Mouse (Mus musculus) cerebellum, adult 2 months (tissue): ENCODE results near the gene Psmd5. TPM values are rescaled to one million over a fixed set of nuclear protein-coding genes. Genes with fewer than 3 reads are reported as not detected.
A peak's percentile ranks its signal among the peaks of the same experiment; 100 is the strongest.

ENCODE experiments used
- DNase-seq, 2 experiments: peaks; one replicate each; pipeline ENCODE4 v3.0.0; 2021
- H3K27ac ChIP-seq: fragments of 200-500 bp; 2 replicates; pipeline ENCODE4 v1.5.1; 2012; ENCODE audit warnings: low read length, control low read depth, inconsistent platforms; ENCODE audit not compliant: insufficient read depth
- H3K27me3 ChIP-seq: fragments of 200-500 bp; 2 replicates; pipeline ENCODE4 v1.6.1; 2012; ENCODE audit warnings: inconsistent platforms, mild to moderate bottlenecking, low read length, moderate library complexity; ENCODE audit not compliant: control insufficient read depth, insufficient read depth
- H3K4me1 ChIP-seq: fragments of 200-500 bp; 2 replicates; pipeline ENCODE4 v1.6.1; 2011; ENCODE audit warnings: low read length; ENCODE audit not compliant: control insufficient read depth, insufficient read depth
- H3K4me3 ChIP-seq: fragments of 200-500 bp; replicated peaks from 2 replicates; pipeline ENCODE3; 2011; ENCODE audit warnings: mild to moderate bottlenecking, low read depth, low read length, control low read depth; ENCODE audit not compliant: insufficient read depth
- CTCF ChIP-seq: fragments of 200-500 bp; IDR thresholded peaks from 2 replicates; pipeline ENCODE4 v1.5.1; 2011; ENCODE audit warnings: low read depth, mild to moderate bottlenecking, control low read depth, low read length, moderate library complexity, borderline replicate concordance; ENCODE audit not compliant: insufficient read depth
- POLR2A ChIP-seq: fragments of 200-500 bp; IDR thresholded peaks from 2 replicates; pipeline ENCODE4 v1.6.1; 2011; ENCODE audit warnings: low read length, control low read depth, borderline replicate concordance; ENCODE audit not compliant: insufficient read depth
- WGBS: fragments of 180-500 bp; shearing (Covaris S2); methylation state at CpG from one replicate; pipeline ENCODE4 v1.1.7; 2018; 5-methylcytosine and 5-hydroxymethylcytosine counted together
- polyA plus RNA-seq: library from polyadenylated mRNA; depleted of rRNA; stranded (reverse); fragments of >200 nt; gene quantifications from 2 replicates; pipeline ENCODE4 v1.2.3, GENCODE M21; 2012

Psmd5 gene
- polyA plus RNA-seq, 1 experiment: 52.9 TPM

DNA sequence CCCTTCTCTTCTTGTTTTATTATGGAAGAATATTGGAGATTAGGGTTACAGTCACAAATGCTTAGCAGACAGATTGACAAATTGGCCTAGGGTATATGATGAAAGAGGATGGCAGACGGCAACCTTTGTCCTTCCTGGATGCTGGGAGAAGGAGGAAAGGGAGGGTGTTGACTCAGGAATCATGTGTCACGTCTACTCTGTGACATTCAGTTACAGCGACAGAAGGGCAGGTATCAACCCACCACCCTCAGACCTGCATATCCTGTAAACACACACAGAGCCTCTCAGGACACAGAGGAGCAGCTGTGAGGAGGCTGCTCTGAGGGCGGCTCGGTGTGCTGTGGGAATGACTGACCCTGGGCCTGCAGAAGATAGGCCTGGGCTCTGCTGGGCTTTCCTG is 8.4 kb upstream of the Psmd5 start:
- H3K4me1 ChIP-seq: no peaks in the 10 kb centered on the region
- 71% methylated on average over 5 of the region's 5 CpGs for whole genome bisulfite sequencing
- TF ChIP-seq POLR2A (no peak), CTCF (no peak)
- no peak overlapping the region for H3K4me3 ChIP-seq
- H3K27ac ChIP-seq: no peak overlapping the region
- no peak for DNase-seq
- no peaks in the 10 kb centered on the region; the same call in 1 of the 2 replicates for H3K27me3 ChIP-seq

- Histone ChIP-seq H3K4me3 (no peak overlapping the region), H3K27ac (no peak overlapping the region), H3K27me3 (no peaks in the 10 kb centered on the region; the same call in 1 of the 2 replicates), H3K4me1 (no peaks in the 10 kb centered on the region)
- DNase-seq: no peak
- 94% methylated on average over 2 of the region's 2 CpGs for WGBS
- no peak for TF ChIP-seq CTCF
- no peak for TF ChIP-seq POLR2A
These were observed 8.0 kb upstream of the Psmd5 start for GRCm38 (mm10) chr2:34882757-34883156.

DNA sequence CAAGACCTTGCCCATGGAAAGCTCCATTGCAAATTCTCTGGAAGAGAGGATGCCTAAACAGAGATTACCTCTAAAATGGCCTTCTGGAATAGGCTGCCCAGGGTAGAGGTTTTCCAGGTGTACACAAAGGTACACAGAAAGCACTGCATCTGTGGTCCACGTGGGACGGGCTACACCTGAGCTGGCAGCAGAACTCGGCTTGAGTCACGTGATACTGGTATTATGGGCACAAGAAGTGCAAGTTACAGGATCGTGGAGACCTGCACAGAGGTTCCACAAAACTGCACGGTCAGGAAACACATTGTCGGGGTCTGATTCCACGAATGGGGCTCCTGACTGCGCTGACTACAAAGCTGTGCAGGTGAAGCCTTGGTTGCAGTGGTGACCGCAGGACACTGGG is 5.3 kb upstream of the Psmd5 start:
- Histone ChIP-seq H3K27ac (no peak overlapping the region), H3K27me3 (no peaks in the 10 kb centered on the region; the same call in 1 of the 2 replicates), H3K4me1 (no peaks in the 10 kb centered on the region), H3K4me3 (no peak overlapping the region)
- WGBS: 89% methylated on average over 10 of the region's 10 CpGs
- TF ChIP-seq CTCF (no peak), POLR2A (no peak)
- no peak for DNase-seq

DNA sequence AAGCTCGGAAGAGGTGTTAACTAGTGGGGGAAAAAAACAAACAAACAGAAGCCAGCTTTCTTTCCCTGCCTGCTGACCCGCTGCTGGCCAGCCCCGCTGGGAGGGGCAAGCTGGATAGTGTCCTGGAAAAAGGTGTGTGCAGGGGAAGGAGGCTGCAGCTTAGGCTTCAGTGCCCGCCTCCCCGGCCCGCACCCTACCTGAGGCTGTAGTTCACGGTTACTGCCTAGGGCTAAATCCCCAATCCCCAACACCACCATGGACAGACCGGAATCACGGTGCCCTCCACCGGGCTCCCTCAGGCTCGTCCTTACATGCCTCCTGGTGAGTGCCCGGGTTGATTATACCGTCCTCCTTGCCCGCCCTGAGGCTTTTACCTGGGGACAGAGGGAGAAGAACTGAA is 497 bp downstream of the Psmd5 start, which contains the start of gene Cutal:
Gene Cutal, plus strand, starts transcription at position 126 of the 400 bp plus-strand sequence.
- Histone ChIP-seq H3K27me3 (no peaks in the 10 kb centered on the region; the same call in 1 of the 2 replicates), H3K4me3 (no peak within 1 kb of the TSS), H3K27ac (no peak within 1 kb of the TSS), H3K4me1 (no peaks in the 10 kb centered on the region; the same call in 1 of the 2 replicates)
- DNase-seq: no peak
- TF ChIP-seq CTCF: no peak
- no peak for TF ChIP-seq POLR2A
- 8% methylated on average over 14 of the region's 14 CpGs for WGBS

DNA sequence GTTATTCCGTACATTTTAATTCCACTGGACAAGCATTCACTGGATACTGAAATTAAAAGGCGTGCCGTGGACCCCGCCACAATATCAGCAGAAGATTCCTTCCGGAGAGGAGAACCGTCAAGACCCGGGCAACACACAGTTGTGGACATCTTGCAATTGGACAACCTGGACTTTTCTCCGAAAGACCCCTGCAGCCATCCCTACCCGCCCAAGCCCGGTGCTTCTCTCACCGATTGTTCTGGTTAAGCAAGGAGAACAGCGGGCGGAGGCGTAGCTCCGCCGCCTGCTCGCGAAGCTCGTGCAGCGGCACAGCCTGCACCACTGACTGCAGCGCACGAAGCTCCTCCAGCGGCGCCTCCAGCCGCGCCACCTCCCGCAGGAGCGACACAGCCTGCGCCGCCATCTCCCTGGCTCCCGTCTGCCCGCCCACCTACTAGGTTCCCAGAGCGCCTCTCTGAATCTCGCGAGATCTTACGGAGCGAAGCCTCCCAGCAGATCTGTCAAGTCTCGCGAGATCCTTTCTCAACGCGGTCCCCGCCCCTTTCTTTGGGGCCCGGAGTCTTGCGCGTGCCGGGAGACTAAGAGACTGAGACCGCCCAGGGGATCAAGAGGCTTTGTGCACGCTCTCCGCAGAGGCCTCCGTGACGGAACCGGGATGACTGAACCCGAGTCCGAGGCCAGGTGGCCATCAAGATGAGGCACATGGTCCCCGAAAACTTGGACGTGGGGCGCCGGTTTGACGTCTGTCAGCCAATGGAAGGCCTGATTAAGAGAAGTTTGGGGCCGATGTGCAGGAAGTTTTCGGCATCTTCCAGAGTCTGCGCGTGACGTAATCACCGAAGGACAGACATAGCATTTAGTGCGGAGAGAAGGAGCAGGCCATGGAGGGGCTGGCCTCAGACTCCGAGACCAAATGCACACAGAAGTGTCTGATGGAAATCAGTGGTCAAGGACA is 4.0 kb downstream of the Psmd5 start:
- TF ChIP-seq CTCF (no peak), POLR2A (peak; percentile 95)
- Histone ChIP-seq H3K4me3 (peak overlapping the region; percentile 84), H3K4me1 (no peaks in the 10 kb centered on the region; the same call in 1 of the 2 replicates), H3K27me3 (no peaks in the 10 kb centered on the region), H3K27ac (peak overlapping the region; percentile 74)
- DNase-seq: peak; percentile 94 to 95
- WGBS: under 1% methylated on average over 67 of the region's 67 CpGs

DNA sequence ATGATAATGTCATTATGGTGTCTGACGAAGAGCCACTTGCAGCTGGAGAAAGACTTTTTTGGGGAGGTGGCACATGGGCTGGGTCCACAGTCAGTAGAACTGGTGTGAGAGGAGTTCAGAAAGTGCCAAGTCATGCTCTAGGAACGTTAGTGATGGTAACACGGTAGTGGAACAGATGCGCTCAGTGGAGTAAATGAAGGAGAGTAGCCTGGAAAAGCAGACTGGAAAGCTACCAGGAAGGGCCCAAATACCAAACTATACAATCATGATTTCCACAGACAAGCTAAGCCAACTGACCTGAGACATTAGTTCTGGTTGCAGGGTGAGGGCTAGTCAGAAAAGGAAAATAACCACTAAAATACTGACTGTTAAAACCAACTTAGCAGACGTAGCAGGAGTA is 5.1 kb downstream of the Psmd5 start:
- WGBS: 22% methylated on average over 5 of the region's 5 CpGs
- TF ChIP-seq CTCF (no peak), POLR2A (no peak)
- DNase-seq: peak in 1 of 2 experiments; percentile 18
- Histone ChIP-seq H3K27ac (no peak overlapping the region), H3K27me3 (no peaks in the 10 kb centered on the region), H3K4me1 (no peaks in the 10 kb centered on the region; the same call in 1 of the 2 replicates), H3K4me3 (no peak overlapping the region)

- H3K4me3 ChIP-seq: no peak overlapping the region
- H3K27me3 ChIP-seq: no peaks in the 10 kb centered on the region
- no peak for DNase-seq
- H3K4me1 ChIP-seq: no peaks in the 10 kb centered on the region
- TF ChIP-seq CTCF (no peak), POLR2A (no peak)
- H3K27ac ChIP-seq: no peak overlapping the region
- WGBS: 90% methylated on average over 8 of the region's 8 CpGs
These were observed 17.0 kb downstream of the Psmd5 start for GRCm38 (mm10) chr2:34857728-34858127.

DNA sequence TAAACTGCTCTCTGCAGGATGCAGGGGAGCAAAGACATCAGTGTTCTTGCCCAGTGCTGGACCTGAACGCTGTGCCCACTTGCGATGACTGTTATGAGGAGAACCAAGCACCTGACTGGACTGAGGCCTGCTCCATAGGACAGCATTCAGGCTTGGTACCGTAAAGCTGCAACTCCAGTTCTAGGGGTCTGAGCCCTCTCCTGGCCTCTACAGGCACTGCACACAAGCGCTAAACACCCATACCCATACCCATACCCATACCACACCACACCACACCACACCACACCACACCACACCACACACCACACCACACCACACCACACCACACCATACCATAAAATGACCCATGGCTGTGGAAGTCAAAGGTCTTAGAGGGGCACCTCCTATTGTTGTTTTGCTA is 19.5 kb downstream of the Psmd5 start:
- 83% methylated on average over 4 of the region's 4 CpGs for WGBS
- DNase-seq: no peak
- no peaks in the 10 kb centered on the region for H3K4me1 ChIP-seq
- no peaks in the 10 kb centered on the region for H3K27me3 ChIP-seq
- H3K4me3 ChIP-seq: no peak overlapping the region
- TF ChIP-seq CTCF (no peak), POLR2A (no peak)
- H3K27ac ChIP-seq: no peak overlapping the region
